Mouse (Mus musculus): ENCODE data around the gene Slc39a11.

- TF ChIP-seq TAL1 (IDR thresholded peaks at IDR 0.05; ENCODE audit: low read length) = no peak
- no peak for TF ChIP-seq GATA1 (IDR thresholded peaks at IDR 0.05; ENCODE audit: low read length)
Measured at GRCm38 (mm10) chr11:113699643-113700042, 49.8 kb upstream of the Slc39a11 start.
